Mouse (Mus musculus) liver, embryonic 14 days (tissue): ENCODE measurements around the gene Nop53. TPM values are rescaled to one million over a fixed set of nuclear protein-coding genes. Genes with fewer than 3 reads are reported as not detected.

Experiments used
- polyA plus RNA-seq: library from polyadenylated mRNA; depleted of rRNA; stranded (reverse); fragments of >200 nt; gene quantifications from 2 replicates; pipeline ENCODE4 v1.2.3, GENCODE M21; 2012; rRNA removed

Gene Nop53
- polyA plus RNA-seq, result 57.3 and 58.9 TPM in 2 replicates

DNA sequence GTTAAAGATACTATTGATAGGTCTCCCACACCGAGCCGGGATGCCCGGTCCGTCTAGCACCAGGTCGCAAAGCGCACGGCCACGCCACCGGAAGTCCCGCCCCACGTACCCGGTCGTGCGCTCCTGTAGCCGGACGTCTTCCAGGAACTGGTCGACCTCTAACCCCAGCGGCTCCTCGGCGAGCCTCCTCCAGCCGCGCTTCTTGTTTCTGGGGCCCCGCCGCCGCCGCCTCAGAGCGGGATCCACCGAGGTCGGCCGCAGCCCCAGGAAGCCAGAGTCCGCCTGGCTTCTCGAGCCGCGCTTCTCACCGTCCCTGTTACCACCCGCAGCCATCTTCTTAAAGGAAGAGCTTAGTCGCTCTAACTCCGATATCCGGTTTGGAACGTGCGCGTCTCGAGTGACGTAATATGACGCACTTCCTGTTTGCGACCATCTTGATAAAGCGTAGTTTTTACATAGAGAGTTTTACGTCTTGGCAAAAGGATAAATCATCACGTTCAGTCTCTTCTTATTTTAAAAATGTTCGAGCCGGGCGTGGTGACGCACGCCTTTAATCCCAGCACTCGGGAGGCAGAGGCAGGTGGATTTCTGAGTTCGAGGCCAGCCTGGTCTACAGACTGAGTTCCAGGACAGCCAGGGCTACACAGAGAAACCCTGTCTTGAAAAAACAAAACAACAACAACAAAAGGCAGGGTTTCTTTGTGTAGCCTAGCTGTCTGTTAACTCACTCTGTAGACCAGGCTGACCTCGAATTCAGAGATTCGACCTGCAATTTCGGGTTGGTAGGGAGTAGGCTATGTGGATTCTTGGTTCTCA, at the start of gene Nop53:
Gene Nop53 (minus strand): TSS at position 354 of the 816 bp plus-strand sequence.

DNA sequence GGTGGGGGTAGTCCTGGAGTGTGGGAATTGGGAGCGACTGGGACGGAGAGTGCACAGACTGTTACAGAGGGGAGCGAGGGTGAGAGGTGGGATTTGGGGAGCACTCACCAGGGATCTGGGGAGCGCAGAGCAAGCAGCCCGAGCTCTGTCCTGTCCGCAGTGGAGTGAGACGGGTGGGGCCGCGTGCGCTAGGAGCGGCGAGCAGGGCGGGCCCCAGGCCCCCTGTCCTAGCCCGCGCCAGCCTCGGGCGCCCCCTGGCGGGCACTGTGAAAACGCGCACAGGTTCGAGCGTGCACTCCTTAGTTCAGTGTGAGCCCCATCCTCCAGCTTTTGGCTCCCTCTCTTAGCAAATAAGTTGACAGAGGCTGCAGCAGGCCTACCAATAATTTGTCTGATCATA, 21.4 kb upstream of the Nop53 start, which contains the start of gene Ehd2:
Gene Ehd2 (minus strand): TSS at position 256 of the 400 bp plus-strand sequence.

DNA sequence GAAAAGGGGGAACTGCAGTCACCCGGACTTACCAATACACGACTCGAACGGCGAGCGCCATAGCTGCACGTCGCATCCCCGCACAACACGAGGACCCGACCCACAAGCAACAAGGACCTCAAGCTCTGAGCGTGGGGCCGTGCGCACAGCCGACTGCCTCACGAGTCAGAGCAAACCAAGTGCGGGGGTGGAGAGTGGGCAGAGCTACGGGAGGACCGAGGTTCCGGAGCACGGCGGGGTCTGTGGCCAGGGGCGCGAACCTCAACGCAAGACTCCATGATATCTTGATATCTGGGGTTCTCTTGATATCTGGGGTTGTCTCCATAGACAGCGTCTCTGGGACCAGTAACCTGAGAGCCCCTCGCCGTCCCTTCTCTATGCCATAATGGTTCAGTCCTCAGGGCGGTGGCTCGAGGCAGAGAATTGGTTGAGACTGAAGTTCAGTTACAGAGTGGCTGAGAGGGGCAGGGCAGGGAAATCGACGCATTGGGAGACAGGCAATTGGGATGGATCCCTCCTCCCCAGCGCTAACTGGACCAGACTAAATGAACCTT, 23.6 kb downstream of the Nop53 start, which contains the start of gene Selenow:
Gene Selenow (minus strand): TSS at position 183 of the 554 bp plus-strand sequence.

Other genes with a start within 250 kb of the Nop53 start
- gene Obox5, start 195.9 kb downstream of the Nop53 start, polyA plus RNA-seq, result not detected in 2 replicates
- gene Obox6, start 106.4 kb downstream of the Nop53 start, polyA plus RNA-seq, result not detected in 2 replicates
- not detected in 2 replicates for gene Crx, start 66.1 kb downstream of the Nop53 start, polyA plus RNA-seq
- not detected in 2 replicates for gene Crxos, start 63.5 kb downstream of the Nop53 start, polyA plus RNA-seq
- 189 and 194 TPM in 2 replicates for gene Selenow, start 23.7 kb downstream of the Nop53 start, polyA plus RNA-seq
- 2.4 TPM in 2 replicates for gene Ehd2, start 21.5 kb upstream of the Nop53 start, polyA plus RNA-seq
- gene Bicra, start 101.8 kb upstream of the Nop53 start, polyA plus RNA-seq, result 1.2 and 1.5 TPM in 2 replicates
- gene Zfp541, start 115.7 kb upstream of the Nop53 start, polyA plus RNA-seq, result 0.01 TPM in 2 replicates
- 93.6 and 109 TPM in 2 replicates for gene Napa, start 152.4 kb upstream of the Nop53 start, polyA plus RNA-seq
- 6.6 and 7.2 TPM in 2 replicates for gene Kptn, start 173.8 kb upstream of the Nop53 start, polyA plus RNA-seq
- gene Slc8a2, start 183.8 kb upstream of the Nop53 start, polyA plus RNA-seq, result 0.05 TPM in 2 replicates
- gene Meis3, start 229.0 kb upstream of the Nop53 start, polyA plus RNA-seq, result 1.1 and 1.6 TPM in 2 replicates